Mouse (Mus musculus) liver, embryonic 13.5 days (tissue): ENCODE results near the gene Tec. TPM values are rescaled to one million over a fixed set of nuclear protein-coding genes. Genes with fewer than 3 reads are reported as not detected.

ENCODE experiments used
- ATAC-seq: fragments of 200-750 bp; cut with Nextera tagmentation; 2 replicates; pipeline ENCODE4 v1.8.0; 2017; ENCODE audit warnings: low read depth, mild to moderate bottlenecking, moderate number of reproducible peaks, moderate library complexity
- DNase-seq: peaks from one replicate; pipeline ENCODE4 v3.0.0; 2022
- H3K27ac ChIP-seq: fragments of 300-500 bp; sonication (generic); 2 replicates; pipeline ENCODE4 v1.5.1; 2015; ENCODE audit warnings: moderate library complexity, mild to moderate bottlenecking, inconsistent platforms
- H3K27me3 ChIP-seq: fragments of 300-500 bp; sonication (generic); 2 replicates; pipeline ENCODE4 v1.6.1; 2015; ENCODE audit warnings: mild to moderate bottlenecking, inconsistent platforms
- H3K36me3 ChIP-seq: fragments of 300-500 bp; sonication (generic); 2 replicates; pipeline ENCODE4 v1.6.1; 2015; ENCODE audit warnings: mild to moderate bottlenecking, inconsistent platforms
- H3K4me1 ChIP-seq: fragments of 300-500 bp; sonication (generic); replicated peaks from 2 replicates; pipeline ENCODE4 v1.6.1; 2015; ENCODE audit warnings: inconsistent platforms
- H3K4me2 ChIP-seq: fragments of 300-500 bp; sonication (generic); 2 replicates; pipeline ENCODE4 v1.6.1; 2015; ENCODE audit warnings: inconsistent platforms, mild to moderate bottlenecking, moderate library complexity
- H3K4me3 ChIP-seq: fragments of 300-500 bp; sonication (generic); replicated peaks from 2 replicates; pipeline ENCODE4 v1.5.1; 2015; ENCODE audit warnings: mild to moderate bottlenecking, inconsistent platforms
- H3K9ac ChIP-seq: fragments of 300-500 bp; sonication (generic); 2 replicates; pipeline ENCODE4 v1.6.1; 2015; ENCODE audit warnings: mild to moderate bottlenecking, inconsistent platforms
- H3K9me3 ChIP-seq: fragments of 300-500 bp; sonication (generic); replicated peaks from 2 replicates; pipeline ENCODE4 v1.6.1; 2016; ENCODE audit warnings: inconsistent platforms
- WGBS: fragments of 180-500 bp; shearing (Covaris S2); methylation state at CpG from one replicate; pipeline ENCODE4 v1.1.7; 2015; ENCODE audit not compliant: insufficient replicate concordance; 5-methylcytosine and 5-hydroxymethylcytosine counted together
- polyA plus RNA-seq: library from polyadenylated mRNA; unstranded; fragments of >200 nt; fragmentation: Nextera tagmentation; extraction: Ambion mirVana; gene quantifications from 2 replicates; pipeline ENCODE4 v1.2.1, GENCODE M21; 2015

Gene Tec
- polyA plus RNA-seq, 1 experiment from 2014 or later, result 3.9 TPM

GRCm38 (mm10) chr5:72816046-72816445, 52.2 kb downstream of the Tec start:
- Histone ChIP-seq H3K27me3 (no peaks in the 10 kb centered on the region), H3K4me2 (no peak overlapping the region), H3K4me1 (peaks cover 14% of the 10 kb centered on the region), H3K4me3 (no peak overlapping the region), H3K27ac (no peak overlapping the region), H3K9ac (no peak overlapping the region), H3K36me3 (no peaks in the 10 kb centered on the region), H3K9me3 (no peaks in the 10 kb centered on the region)
- 78% methylated on average over 1 of the region's 1 CpGs for WGBS
- DNase-seq, result no peak
- no peak for ATAC-seq

GRCm38 (mm10) chr5:72815361-72815760, 52.9 kb downstream of the Tec start:
- DNase-seq (no peak), ATAC-seq (no peak)
- Histone ChIP-seq H3K27ac (no peak overlapping the region), H3K36me3 (no peaks in the 10 kb centered on the region), H3K4me3 (no peak overlapping the region), H3K9ac (no peak overlapping the region), H3K27me3 (no peaks in the 10 kb centered on the region), H3K4me1 (peaks cover 12% of the 10 kb centered on the region), H3K9me3 (no peaks in the 10 kb centered on the region), H3K4me2 (no peak overlapping the region)
- 73% methylated on average over 6 of the region's 6 CpGs for WGBS

GRCm38 (mm10) chr5:72814072-72814471, 54.2 kb downstream of the Tec start:
- Histone ChIP-seq H3K36me3 (no peaks in the 10 kb centered on the region), H3K4me2 (no peak overlapping the region), H3K4me3 (no peak overlapping the region), H3K4me1 (peaks cover 12% of the 10 kb centered on the region), H3K9me3 (no peaks in the 10 kb centered on the region), H3K27me3 (no peaks in the 10 kb centered on the region), H3K27ac (no peak overlapping the region), H3K9ac (no peak overlapping the region)
- DNase-seq (no peak), ATAC-seq (no peak)
- 71% methylated on average over 5 of the region's 5 CpGs for WGBS

GRCm38 (mm10) chr5:72812908-72813307, 55.4 kb downstream of the Tec start:
- Histone ChIP-seq H3K9ac (no peak overlapping the region), H3K4me3 (no peak overlapping the region), H3K36me3 (no peaks in the 10 kb centered on the region), H3K4me1 (peaks cover 12% of the 10 kb centered on the region), H3K4me2 (no peak overlapping the region), H3K27me3 (no peaks in the 10 kb centered on the region), H3K27ac (no peak overlapping the region), H3K9me3 (no peaks in the 10 kb centered on the region)
- WGBS, result 32% methylated on average over 5 of the region's 5 CpGs
- DNase-seq (no peak), ATAC-seq (peak; percentile 34)

- H3K36me3 ChIP-seq, result no peaks in the 10 kb centered on the region
- H3K4me1 ChIP-seq, result 0 out of 2 replicates have a peak, but pooled peaks cover 6% of the 10 kb centered on the region
- ATAC-seq (no peak), DNase-seq (no peak)
- H3K27me3 ChIP-seq, result no peaks in the 10 kb centered on the region
- no peak overlapping the region for H3K27ac ChIP-seq
- no peak overlapping the region for H3K4me3 ChIP-seq
- H3K9me3 ChIP-seq, result no peaks in the 10 kb centered on the region
- H3K4me2 ChIP-seq, result no peak overlapping the region
- H3K9ac ChIP-seq, result no peak overlapping the region
- WGBS, result 60% methylated on average over 3 of the region's 3 CpGs
These were observed 56.0 kb downstream of the Tec start for GRCm38 (mm10) chr5:72812328-72812727.

GRCm38 (mm10) chr5:72811397-72811796, 56.9 kb downstream of the Tec start:
- WGBS, result 59% methylated on average over 3 of the region's 3 CpGs
- Histone ChIP-seq H3K4me2 (no peak overlapping the region), H3K36me3 (no peaks in the 10 kb centered on the region), H3K9ac (no peak overlapping the region), H3K27ac (no peak overlapping the region), H3K4me1 (0 out of 2 replicates have a peak, but pooled peaks cover 6% of the 10 kb centered on the region), H3K4me3 (no peak overlapping the region), H3K9me3 (no peaks in the 10 kb centered on the region), H3K27me3 (no peaks in the 10 kb centered on the region)
- no peak for ATAC-seq
- no peak for DNase-seq

GRCm38 (mm10) chr5:72810990-72811389, 57.3 kb downstream of the Tec start:
- Histone ChIP-seq H3K4me1 (0 out of 2 replicates have a peak, but pooled peaks cover 6% of the 10 kb centered on the region), H3K36me3 (no peaks in the 10 kb centered on the region), H3K4me3 (no peak overlapping the region), H3K27ac (no peak overlapping the region), H3K9ac (no peak overlapping the region), H3K4me2 (no peak overlapping the region), H3K27me3 (no peaks in the 10 kb centered on the region), H3K9me3 (no peaks in the 10 kb centered on the region)
- no peak for DNase-seq
- WGBS, result 55% methylated on average over 8 of the region's 8 CpGs
- ATAC-seq, result no peak

GRCm38 (mm10) chr5:72809480-72809879, 58.8 kb downstream of the Tec start:
- WGBS, result 56% methylated on average over 2 of the region's 2 CpGs
- H3K9ac ChIP-seq, result no peak overlapping the region
- ATAC-seq, result no peak

GRCm38 (mm10) chr5:72808456-72809111, 59.7 kb downstream of the Tec start:
- Histone ChIP-seq H3K4me1 (0 out of 2 replicates have a peak, but pooled peaks cover 6% of the 10 kb centered on the region), H3K4me3 (no peak overlapping the region), H3K27me3 (no peaks in the 10 kb centered on the region), H3K4me2 (no peak overlapping the region), H3K9me3 (no peaks in the 10 kb centered on the region), H3K36me3 (no peaks in the 10 kb centered on the region), H3K9ac (no peak overlapping the region), H3K27ac (no peak overlapping the region)
- ATAC-seq, result no peak
- 72% methylated on average over 14 of the region's 14 CpGs for WGBS
- no peak for DNase-seq

More at GRCm38 (mm10) chr5:72809480-72809879, 58.8 kb downstream of the Tec start:
- H3K4me3 ChIP-seq, result no peak overlapping the region
- no peak overlapping the region for H3K27ac ChIP-seq
- DNase-seq, result no peak
- H3K27me3 ChIP-seq, result no peaks in the 10 kb centered on the region
- H3K9me3 ChIP-seq, result no peaks in the 10 kb centered on the region
- H3K4me1 ChIP-seq, result 0 out of 2 replicates have a peak, but pooled peaks cover 6% of the 10 kb centered on the region
- H3K36me3 ChIP-seq, result no peaks in the 10 kb centered on the region
- no peak overlapping the region for H3K4me2 ChIP-seq

- 45% methylated on average over 5 of the region's 5 CpGs for WGBS
These were observed 65.4 kb downstream of the Tec start for GRCm38 (mm10) chr5:72802851-72803250.

GRCm38 (mm10) chr5:72798563-72798962, 69.7 kb downstream of the Tec start:
- ATAC-seq (no peak), DNase-seq (no peak)
- Histone ChIP-seq H3K4me3 (no peak overlapping the region), H3K9me3 (no peaks in the 10 kb centered on the region), H3K4me1 (0 out of 2 replicates have a peak, but pooled peaks cover 9% of the 10 kb centered on the region), H3K27ac (no peak overlapping the region), H3K27me3 (no peaks in the 10 kb centered on the region), H3K4me2 (no peak overlapping the region), H3K36me3 (no peaks in the 10 kb centered on the region), H3K9ac (no peak overlapping the region)
- WGBS, result 54% methylated on average over 4 of the region's 4 CpGs

More at GRCm38 (mm10) chr5:72802851-72803250, 65.4 kb downstream of the Tec start:
- Histone ChIP-seq H3K4me2 (no peak overlapping the region), H3K27ac (no peak overlapping the region), H3K4me3 (no peak overlapping the region), H3K9me3 (no peaks in the 10 kb centered on the region), H3K9ac (no peak overlapping the region), H3K36me3 (no peaks in the 10 kb centered on the region), H3K27me3 (no peaks in the 10 kb centered on the region), H3K4me1 (0 out of 2 replicates have a peak, but pooled peaks cover 2% of the 10 kb centered on the region)
- DNase-seq (no peak), ATAC-seq (no peak)

- H3K36me3 ChIP-seq, result no peaks in the 10 kb centered on the region
- 18% methylated on average over 14 of the region's 14 CpGs for WGBS
- H3K4me3 ChIP-seq, result peak overlapping the region; percentile 21; the same call in 1 of the 2 replicates
- H3K9ac ChIP-seq, result 0 out of 2 replicates have a peak overlapping the region, but pooled peaks have one; percentile 19
- ATAC-seq, result 0 out of 2 replicates have a peak, but pooled peaks have one; percentile 39
- 0 out of 2 replicates have a peak, but pooled peaks cover 7% of the 10 kb centered on the region for H3K4me1 ChIP-seq
- H3K27me3 ChIP-seq, result no peaks in the 10 kb centered on the region
- no peaks in the 10 kb centered on the region for H3K9me3 ChIP-seq
- H3K4me2 ChIP-seq, result peak overlapping the region; percentile 51
- peak overlapping the region; percentile 32; the same call in 1 of the 2 replicates for H3K27ac ChIP-seq
- no peak for DNase-seq
These were observed 72.1 kb downstream of the Tec start for GRCm38 (mm10) chr5:72796186-72796613.
